Mouse (Mus musculus) urinary bladder, postnatal 4 days (tissue): Measurements from ENCODE around the gene Olfr676.
"Not testable (repeated sequence)": the region's sequence is repeated elsewhere in the genome, so short reads cannot be mapped to it uniquely, and the experiment has no call there.

Source experiments
- DNase-seq, 2 experiments: peaks; one replicate each; pipeline ENCODE4 v3.0.0; 2021 to 2022; ENCODE audit warnings: low spot score in 2 of 2

Olfr676 gene

GRCm38 (mm10) chr7:105032398-105032797 is at the start of gene Olfr676:
Gene Olfr676 (plus strand): TSS chr7:105032698.
- DNase-seq = no peak

GRCm38 (mm10) chr7:105001929-105002328 is 30.6 kb upstream of the Olfr676 start, which contains the start of gene Olfr672:
Gene Olfr672 (minus strand): TSS chr7:105002029.
- DNase-seq = no peak

- DNase-seq = no peak
Observed at GRCm38 (mm10) chr7:105022530-105022929, 10.0 kb upstream of the Olfr676 start.

- DNase-seq = no peak
Observed at GRCm38 (mm10) chr7:105028360-105028759, 4.1 kb upstream of the Olfr676 start, which contains the start of gene Olfr675. Gene Olfr675 (minus strand): TSS chr7:105028460.

GRCm38 (mm10) chr7:105033836-105034235 is 1.3 kb downstream of the Olfr676 start:
- not testable (repeated sequence) for DNase-seq

- DNase-seq = no peak
Observed at GRCm38 (mm10) chr7:105058951-105059350, 26.5 kb downstream of the Olfr676 start.

- DNase-seq = no peak
Observed at GRCm38 (mm10) chr7:105064175-105064574, 31.7 kb downstream of the Olfr676 start, which contains the start of gene Olfr678. Gene Olfr678 (plus strand): TSS chr7:105064475.

GRCm38 (mm10) chr7:105080905-105081304 is 48.4 kb downstream of the Olfr676 start, which contains the start of gene Olfr679:
Gene Olfr679 (plus strand): TSS chr7:105081205.
- DNase-seq = no peak
